Mouse (Mus musculus) myocyte (in vitro differentiated cells): Measurements from ENCODE around the gene Myh14.

Experiments used
- CEBPB ChIP-seq: IDR thresholded peaks from 2 replicates; pipeline ENCODE4 v1.6.1; 2011; ENCODE audit warnings: mild to moderate bottlenecking, moderate library complexity; ENCODE audit not compliant: poor library complexity, insufficient read depth, severe bottlenecking
- E2F4 ChIP-seq: IDR thresholded peaks from one replicate; pipeline ENCODE4 v1.6.1; 2011; ENCODE audit warnings: mild to moderate bottlenecking, control low read depth, moderate library complexity; ENCODE audit not compliant: insufficient read depth
- MAX ChIP-seq: IDR thresholded peaks from one replicate; pipeline ENCODE4 v1.6.1; 2011; ENCODE audit warnings: low read depth, mild to moderate bottlenecking, control low read depth
- MYOD1 ChIP-seq, 3 experiments: IDR thresholded peaks; one replicate each; pipeline ENCODE4 v1.6.1; 2011; ENCODE audit warnings: control low read depth in 2 of 3, low read depth in 2 of 3, mild to moderate bottlenecking in 2 of 3, moderate library complexity in 1 of 3; ENCODE audit not compliant: insufficient read length in 2 of 3, control insufficient read depth in 1 of 3
- MYOG ChIP-seq, 3 experiments: IDR thresholded peaks; one replicate each; pipeline ENCODE4 v1.6.1; 2011; ENCODE audit warnings: control low read depth in 2 of 3, low read depth in 2 of 3, mild to moderate bottlenecking in 2 of 3; ENCODE audit not compliant: insufficient read length in 2 of 3, control insufficient read depth in 1 of 3, insufficient read depth in 1 of 3
- POLR2A ChIP-seq: IDR thresholded peaks from one replicate; pipeline ENCODE4 v1.6.1; 2011; ENCODE audit warnings: low read depth, mild to moderate bottlenecking, control low read depth, moderate library complexity; ENCODE audit not compliant: insufficient read length
- POLR2AphosphoS2 ChIP-seq: IDR thresholded peaks from one replicate; pipeline ENCODE4 v1.6.1; 2011; ENCODE audit warnings: low read depth, control low read depth; ENCODE audit not compliant: insufficient read length
- TCF12 ChIP-seq: IDR thresholded peaks from one replicate; pipeline ENCODE4 v1.6.1; 2011; ENCODE audit warnings: mild to moderate bottlenecking, control low read depth; ENCODE audit not compliant: poor library complexity, insufficient read depth, severe bottlenecking
- TCF3 ChIP-seq: IDR thresholded peaks from one replicate; pipeline ENCODE4 v1.6.1; 2011; ENCODE audit warnings: low read depth, control low read depth; ENCODE audit not compliant: insufficient read length
- USF1 ChIP-seq: IDR thresholded peaks from one replicate; pipeline ENCODE4 v1.6.1; 2011; ENCODE audit warnings: low read depth, mild to moderate bottlenecking, control low read depth, moderate library complexity

- TF ChIP-seq POLR2AphosphoS2 = no peak
- no peak for TF ChIP-seq POLR2A
- no peak for TF ChIP-seq USF1
- no peak for TF ChIP-seq MYOD1 (IDR thresholded peaks at IDR 0.05; ENCODE audit: control insufficient read depth in 1 of 3, insufficient read length in 2 of 3, low read depth in 2 of 3)
- no peak for TF ChIP-seq TCF12
- no peak for TF ChIP-seq MYOG (IDR thresholded peaks at IDR 0.05; ENCODE audit: control insufficient read depth in 1 of 3, insufficient read depth in 1 of 3, insufficient read length in 2 of 3, low read depth in 2 of 3)
- TF ChIP-seq MAX = no peak
- no peak for TF ChIP-seq CEBPB
- no peak for TF ChIP-seq E2F4
- no peak for TF ChIP-seq TCF3
These were observed 42.1 kb downstream of the Myh14 start for GRCm38 (mm10) chr7:44628402-44629034.
